Mouse (Mus musculus) hindlimb bud, embryonic 11.5 days (tissue): ENCODE measurements around the gene Wee2.

ENCODE experiments used
- DNase-seq: peaks from one replicate; pipeline ENCODE4 v3.0.0-alpha.2; 2012; ENCODE audit warnings: low read depth, low spot score; ENCODE audit errors: extremely low spot score

The Wee2 gene

DNA sequence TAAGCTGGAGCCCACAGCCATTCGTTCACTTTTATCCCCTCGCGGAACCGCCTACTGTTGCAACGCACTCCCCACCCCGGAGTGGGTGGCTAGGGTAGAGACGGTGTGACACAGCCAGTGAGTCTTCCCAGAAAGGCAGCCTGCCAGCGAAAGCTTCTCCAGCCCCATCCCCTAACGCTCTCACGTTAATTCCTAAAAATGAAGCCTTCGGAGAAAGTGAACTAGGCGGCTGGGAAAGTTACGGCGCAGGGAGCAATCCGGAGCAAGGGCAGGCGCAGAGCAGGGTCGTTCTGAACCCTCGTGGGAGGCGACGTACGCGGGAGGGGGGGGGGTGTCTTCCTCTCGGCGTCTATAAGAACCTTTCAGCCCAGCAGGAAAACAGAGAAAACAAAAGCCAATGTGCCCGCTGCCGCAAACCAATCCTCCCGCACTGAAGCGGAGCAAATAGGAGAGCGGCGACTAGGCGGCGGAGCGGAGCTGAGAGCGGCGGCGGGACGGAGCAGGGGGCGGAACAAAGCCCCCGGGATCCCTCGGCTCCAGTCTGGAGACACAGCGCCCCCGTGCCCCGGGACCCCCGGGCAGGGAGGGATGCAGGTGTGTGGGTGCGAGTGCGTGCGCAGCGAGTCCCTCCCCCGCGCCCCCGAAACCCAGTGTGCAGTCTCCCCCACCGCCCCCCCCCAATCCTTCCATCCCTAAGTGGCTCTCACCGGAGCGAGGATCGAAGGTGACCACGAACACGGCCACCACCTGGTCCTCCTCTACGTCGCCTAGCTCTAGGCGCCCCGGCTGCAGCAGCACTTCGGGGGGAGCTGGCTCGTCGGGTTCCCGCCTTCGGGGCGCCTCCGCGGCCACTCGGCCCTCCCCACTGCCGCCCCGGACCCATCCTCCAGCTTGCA lies 3.5 kb upstream of the Wee2 start:
- no peak for DNase-seq

DNA sequence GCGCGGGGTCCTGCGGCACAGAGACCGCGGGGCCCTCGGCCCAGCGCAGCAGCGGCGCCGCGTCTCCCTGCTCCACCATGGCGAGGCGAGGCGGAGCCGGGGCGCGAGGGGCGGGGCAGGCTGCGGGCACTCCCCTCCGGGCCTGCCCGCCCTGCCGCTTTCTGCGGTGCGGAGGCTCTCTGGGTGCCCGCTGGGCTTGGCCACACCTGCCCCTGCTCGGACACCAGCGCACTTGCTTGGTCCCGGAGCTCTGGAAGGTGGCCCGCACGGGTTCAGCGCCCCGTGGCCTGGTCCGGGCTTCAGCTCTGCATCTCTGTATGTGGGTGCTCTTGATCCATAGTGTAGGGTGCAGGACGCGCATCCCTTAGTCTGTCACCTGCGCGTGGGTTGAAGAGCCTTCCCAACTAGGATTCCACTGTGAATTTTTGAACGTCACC lies 2.8 kb upstream of the Wee2 start, which contains the start of gene E330009J07Rik:
Gene E330009J07Rik (minus strand): TSS at position 89 of the 437 bp plus-strand sequence.
- no peak for DNase-seq

DNA sequence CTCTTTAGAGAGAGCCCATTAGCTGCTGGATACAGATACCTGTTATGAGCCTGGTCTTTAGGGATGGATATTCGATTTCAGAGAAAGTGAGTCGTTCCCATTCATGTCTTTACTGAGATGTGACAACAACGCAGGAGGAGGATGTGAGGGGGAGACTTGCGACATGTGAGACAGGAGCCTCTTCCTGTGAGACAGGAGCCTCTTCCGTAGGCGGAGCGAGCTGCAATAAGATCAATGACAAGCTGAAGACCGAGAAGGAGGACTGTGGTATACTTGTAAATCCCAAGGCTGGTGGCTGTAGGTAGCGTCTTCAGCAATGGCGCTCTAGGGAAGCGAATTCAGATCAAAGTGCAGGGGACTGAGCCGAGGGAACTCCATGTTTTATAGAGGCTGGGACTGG lies 843 bp downstream of the Wee2 start:
- no peak for DNase-seq

DNA sequence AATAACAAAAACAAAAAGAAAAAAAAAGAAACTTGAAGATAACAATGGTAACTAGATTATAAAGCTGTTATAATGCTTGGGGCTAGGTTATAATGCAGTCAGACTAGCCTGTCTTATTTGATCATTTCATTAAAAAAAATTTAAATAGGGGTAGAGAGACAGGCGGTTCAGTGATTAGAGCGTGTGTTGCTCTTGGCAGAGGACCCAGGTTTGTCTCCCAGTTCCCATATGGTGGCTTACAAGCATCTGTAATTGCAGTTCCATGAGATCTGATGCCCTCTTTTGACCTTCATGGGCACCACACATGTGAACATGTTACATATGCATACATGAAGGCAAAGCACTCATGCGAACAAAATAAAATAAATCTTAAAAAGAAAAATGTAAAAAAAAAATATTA lies 2.4 kb downstream of the Wee2 start:
- no peak for DNase-seq

DNA sequence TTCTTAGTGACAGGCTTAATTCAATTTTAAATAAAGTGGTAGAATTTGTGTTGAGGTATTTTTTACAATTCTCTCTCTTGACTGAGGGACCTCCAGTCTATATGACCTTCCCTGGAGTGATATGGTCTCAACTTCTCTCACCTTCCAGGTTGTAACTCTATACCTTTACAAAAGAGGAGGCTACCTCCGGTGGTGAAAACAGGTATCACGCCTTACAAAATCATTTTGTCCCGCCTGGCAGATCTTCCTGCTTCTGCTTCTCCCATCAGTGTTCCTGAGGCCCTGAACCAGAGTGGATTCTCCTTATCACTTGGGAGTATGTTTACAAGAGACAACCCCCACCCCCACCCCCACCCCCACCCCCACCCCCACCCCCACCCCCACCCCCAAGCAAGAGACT lies 2.9 kb downstream of the Wee2 start:
- DNase-seq: no peak

DNA sequence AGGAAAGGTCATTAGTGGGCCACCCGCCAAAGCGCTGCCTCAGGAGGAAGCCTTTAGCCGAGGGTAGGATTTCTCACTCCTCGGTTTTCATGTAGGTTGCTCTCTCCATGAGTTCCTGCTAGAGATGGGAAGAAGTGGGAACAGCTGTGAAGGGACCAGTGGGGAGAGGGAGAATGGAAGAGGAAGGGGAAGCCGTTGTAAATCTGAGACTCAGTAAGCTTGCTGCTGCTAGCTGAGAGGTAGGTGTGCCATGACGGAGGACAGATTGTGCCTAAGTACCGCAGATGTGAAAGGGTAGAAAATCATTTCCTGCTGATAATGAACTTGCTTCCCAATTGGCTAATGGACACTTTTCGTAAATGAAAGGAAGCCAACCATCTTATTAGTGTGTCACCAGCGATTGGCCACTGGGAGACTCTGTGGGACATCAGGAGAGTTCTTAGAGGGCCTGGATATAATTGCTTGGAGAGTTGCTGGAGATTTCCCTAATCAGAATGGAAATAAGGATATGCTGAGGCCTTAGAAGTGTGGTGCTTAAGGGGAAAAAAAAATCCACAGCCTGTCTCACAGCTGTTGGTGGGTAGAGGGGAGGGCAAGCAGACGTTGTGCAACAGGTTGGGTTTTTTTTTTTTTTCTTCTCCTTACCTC lies 4.5 kb downstream of the Wee2 start:
- DNase-seq: no peak

DNA sequence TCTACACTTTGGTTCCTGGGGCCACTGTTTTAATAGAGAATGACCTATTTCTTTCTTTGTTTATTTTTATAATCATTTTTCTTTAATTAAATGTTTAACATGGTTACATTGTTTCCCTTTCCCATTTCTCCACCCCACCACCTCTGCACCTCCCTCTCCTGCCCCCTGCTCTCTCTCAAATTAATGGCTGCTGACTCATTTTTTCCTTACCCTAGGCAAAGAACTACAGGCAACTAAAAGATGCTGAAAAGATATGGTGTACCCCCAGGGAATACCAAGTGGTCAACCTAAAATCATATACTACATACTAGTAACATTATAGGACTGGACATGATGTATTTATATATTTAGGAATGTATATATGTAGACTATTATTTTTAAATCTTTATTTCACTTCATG lies 9.7 kb downstream of the Wee2 start:
- no peak for DNase-seq

DNA sequence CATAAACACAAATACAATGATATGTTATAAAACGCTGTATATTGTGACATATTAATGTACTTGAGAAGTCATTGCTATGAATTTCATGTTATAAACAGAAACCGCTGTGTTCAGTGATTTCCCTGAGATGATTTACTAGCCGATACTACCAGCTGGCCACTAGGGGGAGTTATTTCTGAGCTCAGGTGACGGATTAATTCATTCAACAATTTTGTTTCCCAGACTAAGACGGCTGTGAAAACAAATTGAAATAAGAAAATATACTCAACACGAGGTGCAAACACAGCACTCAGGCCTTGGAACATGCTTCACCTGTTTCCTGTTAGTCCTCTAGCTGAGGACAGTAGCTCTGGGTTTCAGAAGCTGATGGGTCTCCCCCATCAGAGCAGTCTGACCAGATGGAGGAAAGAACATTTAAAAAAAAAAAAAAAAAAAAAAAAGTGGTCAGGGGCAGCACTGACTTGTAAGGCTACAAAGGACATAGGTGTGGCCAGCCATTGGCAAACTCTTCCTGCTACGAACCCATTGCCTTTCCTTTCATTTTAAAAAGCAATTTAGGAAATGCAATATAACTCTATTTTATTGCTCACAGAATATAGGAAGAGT lies 15.7 kb downstream of the Wee2 start:
- DNase-seq: no peak

DNA sequence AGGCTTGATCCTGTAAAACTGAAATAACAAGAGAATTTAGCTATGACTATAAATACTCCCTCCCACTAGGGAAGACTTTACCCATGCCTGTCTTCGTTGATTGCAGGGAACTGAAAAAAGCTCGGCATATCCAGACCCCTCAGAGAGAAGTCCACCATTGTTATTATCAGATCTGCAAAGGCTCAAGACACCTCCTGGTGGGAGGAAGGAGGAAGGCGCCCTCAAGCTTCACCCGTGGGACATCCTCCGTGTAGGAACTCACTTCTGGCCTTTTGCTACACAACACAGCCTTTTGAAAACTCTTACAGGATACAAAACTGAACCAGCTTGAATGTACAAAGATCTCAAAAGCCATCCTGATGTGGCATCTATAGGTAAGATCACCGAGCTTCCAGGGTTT lies 26.8 kb downstream of the Wee2 start:
- no peak for DNase-seq

DNA sequence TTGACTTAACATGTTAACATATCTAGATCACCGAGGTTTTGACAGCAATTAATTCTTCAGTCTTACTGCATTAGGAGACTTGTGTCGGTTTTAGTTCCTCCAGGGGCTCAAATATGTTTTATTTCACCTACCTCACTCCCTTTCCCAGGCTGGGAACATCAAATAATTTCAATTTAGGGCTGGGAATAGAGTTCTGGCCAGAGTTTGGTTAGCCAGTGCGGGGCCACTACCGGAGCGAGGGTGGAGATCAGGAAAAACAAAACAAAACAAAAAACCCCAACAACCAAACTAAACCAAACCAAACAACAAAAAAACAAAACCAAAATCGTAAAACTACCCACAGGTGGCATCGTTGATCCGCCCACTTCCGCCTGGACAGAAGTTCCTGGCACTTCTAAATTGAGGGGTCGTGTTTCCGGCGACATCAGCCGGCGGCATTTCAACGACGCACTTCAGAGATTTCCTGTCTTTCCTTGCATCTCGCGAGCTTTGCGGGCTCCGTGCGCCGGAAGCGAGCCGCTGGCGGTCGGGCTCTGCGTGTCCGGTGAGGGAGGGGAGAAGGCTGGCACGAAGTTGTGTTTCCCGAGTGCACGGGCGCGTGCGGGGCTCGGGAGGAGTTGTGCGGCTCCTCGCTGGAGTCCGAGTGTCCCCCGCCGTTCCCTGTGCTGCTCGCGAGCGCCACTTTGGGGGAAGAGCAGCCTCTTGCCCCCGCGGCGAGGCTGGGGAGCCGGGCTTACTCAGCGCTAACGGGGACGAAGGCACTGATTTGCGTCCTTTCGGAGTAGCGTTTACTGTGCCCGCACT lies 32.2 kb downstream of the Wee2 start, which contains the start of gene Ssbp1:
Gene Ssbp1 (plus strand): TSS at position 437 of the 804 bp plus-strand sequence.
- peak; percentile 87 for DNase-seq

DNA sequence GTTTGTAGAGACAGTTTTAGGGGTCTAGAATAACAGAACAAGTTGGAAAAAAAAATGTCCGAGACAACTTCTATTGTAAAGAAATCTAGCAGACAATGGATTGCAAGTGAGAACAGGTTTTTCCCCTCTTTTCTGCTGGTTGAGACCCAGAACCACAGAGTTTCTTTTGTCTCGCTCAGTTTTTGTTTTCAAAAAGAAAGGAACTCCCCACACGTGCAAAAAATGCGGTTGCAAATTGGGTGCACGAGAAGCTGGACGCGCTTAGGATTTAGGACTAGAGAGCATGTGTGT lies 32.8 kb downstream of the Wee2 start:
- no peak for DNase-seq

DNA sequence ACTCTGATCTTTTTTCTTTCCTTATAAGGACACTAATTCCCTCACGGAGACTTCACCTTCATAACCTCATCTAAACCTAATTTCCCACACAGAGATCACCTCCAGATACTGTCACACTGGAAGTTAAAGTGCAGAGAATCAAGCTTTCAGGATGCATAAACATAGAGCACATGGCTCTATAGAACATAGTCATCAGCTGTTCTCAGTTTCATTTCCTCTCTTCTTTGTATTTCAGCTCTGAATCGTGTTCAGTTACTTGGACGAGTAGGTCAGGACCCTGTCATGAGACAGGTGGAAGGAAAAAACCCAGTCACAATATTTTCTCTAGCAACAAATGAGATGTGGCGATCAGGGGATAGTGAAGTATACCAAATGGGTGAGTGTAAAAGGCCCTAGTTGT lies 37.2 kb downstream of the Wee2 start:
- no peak for DNase-seq

DNA sequence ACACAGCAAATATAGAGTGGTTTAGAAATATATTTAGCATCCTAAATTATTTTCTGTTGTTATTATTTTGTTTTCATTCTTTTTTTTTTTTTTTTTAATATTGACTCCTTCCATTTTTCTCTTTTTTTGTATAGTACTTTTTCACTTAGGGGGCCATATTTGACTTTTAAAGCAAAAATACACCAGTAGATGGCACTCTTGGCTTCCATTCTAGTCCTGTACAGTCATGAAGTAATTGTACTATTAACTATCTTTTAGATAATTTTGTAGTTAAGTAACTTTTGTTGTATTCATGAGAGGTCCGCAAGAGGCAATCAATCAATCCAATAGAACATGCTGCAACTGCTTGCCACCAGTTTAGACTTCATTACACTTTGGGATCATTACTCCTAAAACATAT lies 40.8 kb downstream of the Wee2 start:
- DNase-seq: no peak

DNA sequence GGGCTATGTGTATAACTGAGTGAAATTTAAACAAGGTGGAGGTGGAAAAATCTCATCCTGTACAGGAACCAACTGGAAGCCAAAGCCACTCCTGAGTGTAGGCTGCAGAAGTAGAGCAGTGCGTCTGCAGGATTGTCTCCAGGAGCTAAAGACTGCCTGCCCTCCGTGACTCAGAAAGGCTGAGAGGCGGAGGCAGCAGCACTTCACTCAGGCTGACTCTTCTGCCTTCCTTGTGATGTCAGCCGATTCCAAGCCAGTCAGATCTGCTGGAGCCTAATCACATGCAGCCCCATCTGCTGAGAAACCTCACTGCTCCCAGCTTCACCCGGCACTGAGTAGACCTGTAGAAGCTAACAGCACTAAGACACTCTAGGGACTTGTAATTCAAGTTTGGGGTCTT lies 43.4 kb downstream of the Wee2 start:
- no peak for DNase-seq

DNA sequence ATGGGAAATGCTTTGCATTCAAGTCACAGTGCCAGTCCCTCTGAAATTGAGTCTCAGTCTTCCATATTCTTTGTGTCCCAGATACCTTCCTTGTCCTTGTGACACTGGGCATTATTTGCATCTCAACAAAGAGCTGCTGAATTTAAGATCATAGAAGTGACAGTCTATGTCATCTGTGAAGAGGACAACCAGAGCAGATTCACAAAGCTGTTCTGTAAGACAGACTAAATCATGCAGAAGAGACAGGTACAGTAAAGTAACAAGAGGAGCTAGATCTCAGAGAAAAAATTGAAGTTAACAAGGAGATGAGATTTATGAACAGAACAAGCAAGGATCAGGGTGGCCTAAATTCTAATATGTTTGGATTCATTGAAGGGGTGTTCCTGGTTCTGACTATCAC lies 52.0 kb downstream of the Wee2 start, which contains the start of gene Tas2r137:
Gene Tas2r137 (plus strand): TSS at position 301 of the 400 bp plus-strand sequence.
- DNase-seq: no peak

DNA sequence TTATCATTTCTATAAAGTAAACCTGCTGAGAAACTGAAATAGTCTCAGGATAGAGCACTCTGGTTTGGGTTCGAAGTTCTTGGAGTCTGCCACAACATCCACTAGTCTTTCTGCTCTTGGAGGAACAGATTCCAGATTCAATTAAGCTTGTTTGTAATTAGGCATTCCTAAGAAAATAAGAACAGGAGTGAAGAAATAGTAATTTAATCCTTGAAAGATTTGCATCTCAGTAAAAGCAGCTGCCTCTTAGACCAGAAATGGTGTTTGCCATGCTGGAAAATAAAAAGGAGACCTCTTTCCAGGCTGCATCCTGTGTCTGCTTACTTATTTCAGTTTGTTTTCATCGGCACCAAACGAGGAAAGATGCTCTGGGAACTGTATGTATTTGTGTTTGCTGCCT lies 54.3 kb downstream of the Wee2 start, which contains the start of gene Tas2r108:
Gene Tas2r108 (plus strand): TSS at position 301 of the 400 bp plus-strand sequence.
- DNase-seq: no peak
